Mouse (Mus musculus): ENCODE data around the gene Eif4g3.

The Eif4g3 gene

DNA sequence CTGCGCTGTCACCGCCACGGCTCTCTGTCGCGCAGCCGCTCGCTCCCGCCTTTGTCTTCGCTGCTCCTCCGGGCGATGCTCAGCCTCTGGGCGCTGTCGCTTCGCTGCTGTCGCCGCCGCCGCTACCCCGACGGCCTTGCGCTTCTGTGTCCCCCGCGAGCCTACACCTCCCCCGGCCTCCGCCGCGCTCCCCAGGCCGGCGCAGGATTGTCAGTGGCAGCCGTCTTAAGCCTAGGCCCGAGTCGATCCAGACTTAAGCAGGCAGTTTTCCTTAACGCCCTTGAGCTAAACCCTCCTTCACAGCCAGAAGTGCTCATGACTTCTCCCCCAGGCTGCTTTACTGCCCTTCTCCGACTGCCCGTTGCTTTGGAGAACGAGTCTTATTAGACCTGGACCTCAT lies 224.6 kb downstream of the Eif4g3 start:
- DNase-seq (ENCODE audit: low read depth, low spot score), result no peak

DNA sequence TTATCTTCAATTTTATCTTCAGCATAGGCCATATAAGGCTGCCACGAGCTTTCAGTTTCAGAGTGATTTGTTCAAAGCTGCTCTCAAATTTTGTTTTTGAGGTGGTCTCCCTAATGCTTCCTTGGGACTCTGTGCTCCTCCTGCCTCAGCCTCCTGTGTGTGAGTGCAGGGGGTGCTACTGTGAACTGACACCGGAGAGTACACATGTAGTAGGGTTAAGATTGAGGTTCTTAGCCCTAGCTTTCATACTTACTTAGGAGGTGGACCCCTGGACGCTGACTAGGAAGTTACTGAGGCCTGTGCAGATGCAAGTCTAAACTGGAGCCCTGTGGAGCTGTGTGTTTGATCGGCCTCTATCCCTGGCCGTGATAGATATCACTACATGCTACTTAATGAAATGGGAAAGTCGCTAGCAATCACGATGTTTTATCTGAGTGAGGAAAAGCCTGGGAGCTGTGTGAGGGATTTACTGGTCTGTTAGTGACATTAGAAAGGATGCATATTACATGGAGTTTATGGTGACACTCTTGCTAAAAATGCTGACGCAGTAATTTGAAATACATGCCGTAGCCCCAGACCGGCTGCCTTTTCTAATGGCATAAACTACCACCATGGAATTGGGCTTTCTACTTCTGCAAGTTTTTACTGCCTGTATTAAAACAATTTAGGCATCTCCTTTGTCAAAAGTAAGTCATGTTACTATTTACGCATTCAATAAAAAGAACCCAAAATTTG lies 225.3 kb downstream of the Eif4g3 start:
- peak; percentile 40 for DNase-seq (ENCODE audit: low read depth, low spot score)

DNA sequence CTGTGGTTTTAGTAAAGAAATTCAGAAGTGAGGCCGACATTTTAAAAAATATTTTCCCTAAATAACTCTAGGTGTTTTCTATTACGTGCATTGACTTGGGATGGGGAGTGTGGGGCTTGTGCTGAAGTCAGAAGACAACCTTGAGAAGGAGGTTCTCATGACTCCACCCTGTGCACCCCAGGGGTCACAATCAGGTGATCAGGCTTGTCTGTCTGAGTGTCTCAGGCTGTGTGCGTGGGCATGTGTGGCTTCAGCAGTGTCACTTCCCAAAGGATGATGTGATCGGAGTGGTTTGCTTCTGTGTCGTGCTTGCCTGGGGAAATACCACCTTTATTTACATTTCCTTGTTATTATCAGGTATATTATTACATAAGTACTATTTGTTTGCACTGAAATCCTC lies 226.5 kb downstream of the Eif4g3 start:
- no peak for DNase-seq (ENCODE audit: low read depth, low spot score)

DNA sequence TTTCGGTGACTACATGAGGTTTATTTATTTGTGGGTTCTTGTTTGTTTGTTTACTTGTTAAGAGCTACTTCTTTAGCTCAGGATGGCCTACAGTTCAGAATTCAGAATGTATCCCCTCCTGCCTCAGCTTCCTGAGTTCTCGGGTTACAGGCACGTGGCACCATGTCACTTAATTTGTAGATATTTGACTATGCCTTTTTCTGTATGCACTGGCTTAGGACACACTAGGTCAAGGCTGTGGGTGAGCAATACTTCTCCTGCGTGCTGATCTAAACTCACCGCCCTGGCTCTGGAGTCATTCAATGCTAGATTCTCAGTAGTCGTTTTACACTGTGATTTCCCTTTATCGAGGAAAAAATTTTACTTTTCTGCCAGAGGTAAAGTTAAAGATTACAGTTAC lies 227.9 kb downstream of the Eif4g3 start:
- DNase-seq (ENCODE audit: low read depth, low spot score), result no peak

- no peak for DNase-seq (ENCODE audit: low read depth, low spot score)
Observed at GRCm38 (mm10) chr4:138221406-138221805, 228.6 kb downstream of the Eif4g3 start.

GRCm38 (mm10) chr4:138222396-138222795 lies 229.6 kb downstream of the Eif4g3 start:
- no peak for DNase-seq (ENCODE audit: low read depth, low spot score)

DNA sequence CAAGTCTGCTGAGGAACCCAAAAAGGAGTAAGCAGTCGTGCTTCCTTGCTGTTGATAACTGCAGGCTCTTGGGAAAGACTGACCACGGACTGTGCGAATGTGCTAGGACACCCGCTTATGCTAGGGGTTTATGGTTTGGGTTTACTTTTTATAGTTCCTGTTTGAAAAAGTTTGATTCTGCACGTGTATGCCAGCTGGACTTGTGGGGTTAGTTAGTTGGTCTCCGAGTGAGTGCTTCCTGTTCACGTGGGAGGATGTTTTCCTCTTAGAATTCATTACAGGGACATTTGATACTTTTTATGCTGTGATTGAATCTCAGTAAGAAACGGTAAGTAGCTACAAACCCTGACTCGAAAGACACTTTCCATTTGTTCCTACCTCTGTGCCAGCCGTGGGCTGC lies 230.8 kb downstream of the Eif4g3 start:
- DNase-seq (ENCODE audit: low read depth, low spot score), result no peak

GRCm38 (mm10) chr4:138246756-138247665 lies 254.2 kb downstream of the Eif4g3 start:
- no peak for DNase-seq (ENCODE audit: low read depth, low spot score)

DNA sequence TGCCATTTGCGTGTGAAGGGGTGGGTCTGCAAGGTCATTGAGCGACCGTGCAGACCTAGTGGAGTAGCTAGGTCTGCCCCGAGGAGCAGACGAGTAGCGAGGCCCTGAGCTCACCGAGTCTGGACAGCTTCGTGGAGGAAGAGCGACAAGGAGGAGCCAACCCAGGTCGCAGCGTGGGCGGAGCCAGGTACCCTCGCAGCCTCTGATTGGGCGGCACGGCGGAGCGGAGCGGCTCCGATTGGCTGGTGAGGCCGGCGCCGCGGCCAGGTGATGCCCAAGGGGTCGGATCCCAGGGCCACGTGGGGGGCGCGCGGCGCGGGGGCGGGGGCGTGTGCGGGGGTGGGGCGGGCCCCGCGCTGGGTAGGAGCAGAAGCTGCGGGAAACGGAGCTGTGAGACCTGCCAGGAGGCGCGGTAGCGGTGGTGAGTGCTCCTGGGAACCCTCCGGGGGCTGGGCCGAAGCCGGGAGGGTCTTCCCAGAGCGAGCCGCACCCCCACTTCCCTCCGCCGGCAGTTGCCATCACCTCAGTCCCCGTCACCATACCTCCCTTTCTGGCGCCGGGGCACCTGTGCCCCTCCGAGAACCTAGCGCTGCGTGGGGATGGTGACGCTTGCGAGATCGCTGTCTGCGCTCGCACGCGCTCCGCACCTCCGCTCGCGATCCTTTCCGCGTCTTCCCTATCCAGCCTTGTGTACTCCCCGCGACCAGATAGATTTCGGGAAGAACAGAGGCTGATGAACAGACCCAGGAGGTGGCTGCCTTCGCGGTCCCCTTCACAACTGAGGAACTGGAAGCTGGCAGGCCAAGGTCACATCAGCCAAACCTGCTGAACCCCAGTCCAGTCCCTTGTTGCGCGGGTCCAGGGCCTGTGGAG lies 257.5 kb downstream of the Eif4g3 start, which contains the start of the genes Sh2d5 and Kif17:
TSS of gene Sh2d5 (plus strand) at position 316 of the 873 bp plus-strand sequence.
TSS of gene Kif17 (plus strand) at position 348 of the 873 bp plus-strand sequence.
- peak; percentile 95 for DNase-seq (ENCODE audit: low read depth, low spot score)

DNA sequence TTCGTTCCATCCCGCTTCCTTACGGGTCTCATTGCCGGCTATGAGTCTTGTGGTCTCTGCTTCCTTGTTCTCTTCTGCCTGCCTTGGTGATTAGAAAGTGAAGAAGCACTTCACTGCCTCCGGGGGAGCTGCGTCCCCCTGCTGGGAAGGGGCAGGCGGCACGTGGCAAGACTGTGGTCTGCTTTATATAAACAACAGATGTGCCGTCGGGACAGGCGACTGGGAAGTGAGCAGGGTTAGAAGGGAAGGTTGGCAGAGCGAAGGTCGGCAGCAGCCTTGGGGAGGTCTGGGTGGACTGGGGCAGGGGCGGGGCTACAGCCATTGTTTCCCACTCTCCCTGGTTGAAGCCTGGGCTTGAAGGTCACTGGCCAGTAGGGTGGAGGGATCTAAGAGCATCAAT lies 259.0 kb downstream of the Eif4g3 start:
- DNase-seq (ENCODE audit: low read depth, low spot score), result peak; percentile 49

GRCm38 (mm10) chr4:138252231-138252630 lies 259.4 kb downstream of the Eif4g3 start:
- no peak for DNase-seq (ENCODE audit: low read depth, low spot score)

DNA sequence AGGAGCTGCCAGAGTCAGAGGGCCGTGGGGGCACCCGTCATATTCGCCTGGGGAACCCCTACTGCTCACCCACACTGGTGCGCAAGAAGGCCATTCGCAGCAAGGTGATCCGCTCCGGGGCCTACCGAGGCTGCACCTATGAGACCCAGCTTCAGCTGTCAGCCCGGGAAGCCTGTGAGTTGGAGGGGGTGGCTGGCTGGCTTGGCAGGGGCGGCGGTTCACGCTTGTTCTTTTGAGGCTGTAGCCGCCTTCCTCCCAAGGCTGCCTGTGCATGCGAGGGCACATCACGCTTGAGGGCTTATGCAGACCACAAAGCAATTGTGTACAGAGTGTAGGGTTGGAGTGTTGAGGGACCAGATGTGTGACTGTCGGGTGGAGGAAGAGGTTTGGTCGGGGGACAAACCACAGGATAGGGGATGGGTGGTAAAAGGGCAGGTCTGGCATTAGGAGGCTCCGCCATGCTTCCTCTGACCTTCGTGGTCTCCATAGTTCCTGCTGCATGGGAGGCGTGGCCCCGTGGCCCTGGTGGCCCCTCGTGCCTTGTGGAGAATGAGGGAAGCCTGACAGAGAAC lies 264.4 kb downstream of the Eif4g3 start:
- DNase-seq (ENCODE audit: low read depth, low spot score), result no peak

All from A20 (cell line).